Mouse (Mus musculus): ENCODE results near the gene Cops7b. TPM values are rescaled to one million over a fixed set of nuclear protein-coding genes. Genes with fewer than 3 reads are reported as not detected.

The Cops7b gene
- total RNA-seq, 2 experiments from 2014 or later = 10.5 to 12.6 TPM

DNA sequence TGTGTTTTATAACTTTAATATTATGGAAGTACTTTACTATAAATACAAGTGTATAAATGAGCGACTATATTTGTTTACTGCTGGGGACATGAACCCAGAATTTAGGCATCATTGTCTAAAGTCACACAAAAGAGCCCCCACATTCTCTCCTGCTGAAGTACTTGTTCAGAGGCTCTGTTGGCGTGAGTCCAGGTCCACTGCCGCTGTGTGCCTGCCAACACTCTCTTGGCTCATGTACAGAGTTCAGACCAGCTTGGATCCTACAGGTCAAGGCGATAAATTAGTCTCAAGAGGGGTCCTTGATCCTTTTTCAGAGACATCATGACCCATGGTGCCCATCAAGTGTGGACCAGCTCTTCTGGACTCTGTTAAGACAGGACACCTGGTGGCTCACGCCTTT, 74.4 kb downstream of the Cops7b start:
- no peak for DNase-seq

Small RNA genes within 50 kb of the gene (microRNA-seq; reads per million reads assigned to microRNA genes)
- 0 reads per million in 2 experiments for gene Gm22955

Other genes with a start within 250 kb of the Cops7b start
- 100 to 1,000 TPM; 143 to 165 TPM for gene Ncl, start 223.5 kb upstream of the Cops7b start, total RNA-seq (2021)
- gene Nmur1, start 156.7 kb upstream of the Cops7b start, total RNA-seq (2021) = not detected
- gene Tex44, start 156.6 kb upstream of the Cops7b start, total RNA-seq (2021) = not detected
- 100 to 1,000 TPM; 358 to 428 TPM for gene Ptma, start 56.2 kb upstream of the Cops7b start, total RNA-seq (2021)
- gene Pde6d, start 275 bp upstream of the Cops7b start, total RNA-seq (2021) = 10 to 100 TPM; 32.5 to 40.2 TPM
- gene Nppc, start 87.7 kb downstream of the Cops7b start, total RNA-seq (2021) = 1 to 10 TPM; 1.9 to 2.2 TPM
- 10 to 100 TPM; 14.5 to 16.9 TPM for gene Dis3l2, start 120.9 kb downstream of the Cops7b start, total RNA-seq (2021)